Mouse (Mus musculus) fat pad, adult 2 months (tissue): ENCODE measurements around the gene Gucy2g.
"Not testable (repeated sequence)": the region's sequence is repeated elsewhere in the genome, so short reads cannot be mapped to it uniquely, and the experiment has no call there.

Experiments used
- DNase-seq: peaks from one replicate; pipeline ENCODE4 v3.0.0-alpha.2; 2011; ENCODE audit warnings: low read depth, low spot score; ENCODE audit errors: extremely low read depth

Gucy2g gene

GRCm38 (mm10) chr19:55166741-55167140 is 74.3 kb downstream of the Gucy2g start:
- no peak for DNase-seq

GRCm38 (mm10) chr19:55165954-55166353 is 75.1 kb downstream of the Gucy2g start:
- no peak for DNase-seq

GRCm38 (mm10) chr19:55165183-55165865 is 75.7 kb downstream of the Gucy2g start:
- DNase-seq = no peak

GRCm38 (mm10) chr19:55164162-55164561 is 76.9 kb downstream of the Gucy2g start:
- DNase-seq = no peak

GRCm38 (mm10) chr19:55162271-55162670 is 78.8 kb downstream of the Gucy2g start:
- DNase-seq = no peak

GRCm38 (mm10) chr19:55159826-55160225 is 81.2 kb downstream of the Gucy2g start:
- no peak for DNase-seq

GRCm38 (mm10) chr19:55158606-55159005 is 82.4 kb downstream of the Gucy2g start:
- no peak for DNase-seq

GRCm38 (mm10) chr19:55157029-55157428 is 84.0 kb downstream of the Gucy2g start:
- DNase-seq = no peak

GRCm38 (mm10) chr19:55152983-55153382 is 88.1 kb downstream of the Gucy2g start:
- no peak for DNase-seq

GRCm38 (mm10) chr19:55152274-55152673 is 88.8 kb downstream of the Gucy2g start:
- not testable (repeated sequence) for DNase-seq

GRCm38 (mm10) chr19:55149646-55150045 is 91.4 kb downstream of the Gucy2g start:
- no peak for DNase-seq

- no peak for DNase-seq
Observed at GRCm38 (mm10) chr19:55148109-55148508, 92.9 kb downstream of the Gucy2g start.
